Mouse (Mus musculus) midbrain, embryonic 11.5 days (tissue): ENCODE measurements around the gene Tcf7l1. TPM values are rescaled to one million over a fixed set of nuclear protein-coding genes. Genes with fewer than 3 reads are reported as not detected.

Source experiments
- ATAC-seq: fragments of 200-750 bp; cut with Nextera tagmentation; 2 replicates; pipeline ENCODE4 v1.8.0; 2017; ENCODE audit warnings: moderate TSS enrichment, moderate library complexity; ENCODE audit not compliant: low FRiP score
- DNase-seq: peaks from one replicate; pipeline ENCODE4 v3.0.0; 2015; ENCODE audit warnings: low spot score; ENCODE audit errors: missing footprints
- H3K27ac ChIP-seq: fragments of 300-500 bp; sonication (generic); 2 replicates; pipeline ENCODE4 v1.5.1; 2014; ENCODE audit warnings: low read depth, low read length
- H3K27me3 ChIP-seq: fragments of 300-500 bp; sonication (generic); 2 replicates; pipeline ENCODE4 v1.6.1; 2014; ENCODE audit warnings: mild to moderate bottlenecking, low read length, moderate library complexity, mixed read lengths; ENCODE audit not compliant: control insufficient read depth, insufficient read depth
- H3K36me3 ChIP-seq: fragments of 300-500 bp; sonication (generic); 2 replicates; pipeline ENCODE4 v1.6.1; 2014; ENCODE audit warnings: mild to moderate bottlenecking, low read length, moderate library complexity, mixed read lengths; ENCODE audit not compliant: control insufficient read depth, insufficient read depth
- H3K4me1 ChIP-seq: fragments of 300-500 bp; sonication (generic); 2 replicates; pipeline ENCODE4 v1.6.1; 2014; ENCODE audit warnings: low read length; ENCODE audit not compliant: control insufficient read depth, insufficient read depth
- H3K4me2 ChIP-seq: fragments of 300-500 bp; sonication (generic); 2 replicates; pipeline ENCODE4 v1.6.1; 2014; ENCODE audit warnings: mild to moderate bottlenecking, moderate library complexity
- H3K4me3 ChIP-seq: fragments of 300-500 bp; sonication (generic); 2 replicates; pipeline ENCODE4 v1.5.1; 2014; ENCODE audit warnings: low read depth, low read length
- H3K9ac ChIP-seq: fragments of 300-500 bp; sonication (generic); 2 replicates; pipeline ENCODE4 v1.6.1; 2014; ENCODE audit warnings: low read length
- H3K9me3 ChIP-seq: fragments of 300-500 bp; sonication (generic); 2 replicates; pipeline ENCODE4 v1.6.1; 2016; ENCODE audit warnings: low read length; ENCODE audit not compliant: control insufficient read depth
- WGBS: fragments of 180-500 bp; shearing (Covaris S2); extraction: QIAGEN DNeasy Blood & Tissue Kit; methylation state at CpG from one replicate; pipeline ENCODE4 v1.1.7; 2014; 5-methylcytosine and 5-hydroxymethylcytosine counted together
- polyA plus RNA-seq: library from polyadenylated mRNA; unstranded; fragments of >200 nt; fragmentation: Nextera tagmentation; extraction: Ambion mirVana; gene quantifications from 2 replicates; pipeline ENCODE4 v1.2.1, GENCODE M21; 2014

Tcf7l1 gene
- polyA plus RNA-seq, 1 experiment from 2014 or later: 19.8 TPM

DNA sequence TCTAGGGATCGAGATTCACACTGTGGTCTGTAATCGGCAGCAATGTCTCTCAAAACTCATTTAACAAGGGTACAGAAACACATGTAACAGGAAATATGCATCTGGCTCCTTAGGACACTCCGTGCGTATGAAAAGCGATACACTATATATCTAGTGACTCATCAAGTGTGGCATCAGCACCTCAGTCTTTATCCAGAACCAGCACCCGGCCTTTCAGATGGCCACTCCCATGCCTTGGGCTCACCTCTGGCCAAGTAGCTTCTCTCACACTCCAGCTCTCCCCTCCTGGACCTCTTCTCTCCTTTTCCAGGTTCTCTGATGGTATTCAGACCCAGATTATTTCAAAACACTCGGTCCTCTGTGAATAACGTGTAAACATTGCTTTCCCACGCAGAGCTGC lies 97.5 kb downstream of the Tcf7l1 start:
- WGBS: 85% methylated on average over 9 of the region's 9 CpGs
- Histone ChIP-seq H3K4me3 (no peak overlapping the region), H3K4me2 (no peak overlapping the region), H3K36me3 (no peaks in the 10 kb centered on the region), H3K27me3 (peaks cover 5% of the 10 kb centered on the region; the same call in 1 of the 2 replicates), H3K4me1 (peaks cover 7% of the 10 kb centered on the region), H3K9me3 (no peaks in the 10 kb centered on the region), H3K27ac (no peak overlapping the region), H3K9ac (no peak overlapping the region)
- ATAC-seq: no peak
- DNase-seq: no peak

DNA sequence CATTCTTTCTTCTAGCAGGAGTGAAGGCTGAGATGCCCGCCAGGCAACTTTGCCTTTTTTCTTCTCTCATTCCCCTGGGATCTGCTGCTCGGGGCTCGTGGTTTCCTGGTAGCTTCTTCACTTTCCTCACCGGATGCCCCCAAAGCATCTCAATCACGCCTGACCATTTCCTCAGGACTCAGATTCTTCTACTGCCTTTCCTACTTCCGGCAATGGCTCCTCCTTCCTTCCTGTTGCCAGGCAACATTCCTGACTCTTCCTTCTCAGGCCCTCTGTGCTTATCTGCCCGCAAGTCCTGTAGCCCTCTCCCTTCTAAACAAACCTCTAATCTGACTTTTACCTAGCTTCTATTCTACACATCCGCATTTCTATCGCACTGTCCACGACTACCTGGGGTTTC lies 98.5 kb downstream of the Tcf7l1 start:
- Histone ChIP-seq H3K36me3 (no peaks in the 10 kb centered on the region), H3K27ac (no peak overlapping the region), H3K4me1 (peaks cover 9% of the 10 kb centered on the region), H3K4me2 (no peak overlapping the region), H3K9ac (no peak overlapping the region), H3K27me3 (peaks cover 3% of the 10 kb centered on the region; the same call in 1 of the 2 replicates), H3K9me3 (no peaks in the 10 kb centered on the region), H3K4me3 (no peak overlapping the region)
- ATAC-seq (no peak), DNase-seq (no peak)
- WGBS: 71% methylated on average over 10 of the region's 10 CpGs

DNA sequence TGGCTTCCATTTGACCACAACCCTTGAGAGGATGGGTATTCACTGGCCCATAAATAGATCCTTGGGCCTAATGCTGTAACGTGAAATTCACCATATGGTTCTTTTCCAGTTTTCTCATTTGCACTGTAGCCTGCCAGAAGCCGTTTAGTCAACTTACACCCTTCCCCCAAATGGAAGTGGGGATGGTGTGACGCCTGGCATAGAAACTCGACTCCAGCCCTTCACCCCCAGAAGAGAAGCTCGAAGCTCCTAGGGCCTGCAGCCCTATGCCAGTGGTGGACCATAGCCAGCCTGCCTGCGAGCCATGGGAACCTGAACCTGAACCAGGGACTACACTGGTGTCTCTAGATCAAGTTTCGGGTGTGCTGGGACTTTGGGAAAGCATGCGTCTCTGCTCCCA lies 99.1 kb downstream of the Tcf7l1 start:
- 87% methylated on average over 8 of the region's 8 CpGs for WGBS
- no peak overlapping the region for H3K9ac ChIP-seq
- no peak overlapping the region for H3K27ac ChIP-seq
- ATAC-seq (no peak), DNase-seq (no peak)
- H3K27me3 ChIP-seq: peaks cover 3% of the 10 kb centered on the region; the same call in 1 of the 2 replicates
- no peak overlapping the region for H3K4me3 ChIP-seq
- peaks cover 9% of the 10 kb centered on the region for H3K4me1 ChIP-seq
- H3K9me3 ChIP-seq: no peaks in the 10 kb centered on the region
- H3K36me3 ChIP-seq: no peaks in the 10 kb centered on the region
- no peak overlapping the region for H3K4me2 ChIP-seq

DNA sequence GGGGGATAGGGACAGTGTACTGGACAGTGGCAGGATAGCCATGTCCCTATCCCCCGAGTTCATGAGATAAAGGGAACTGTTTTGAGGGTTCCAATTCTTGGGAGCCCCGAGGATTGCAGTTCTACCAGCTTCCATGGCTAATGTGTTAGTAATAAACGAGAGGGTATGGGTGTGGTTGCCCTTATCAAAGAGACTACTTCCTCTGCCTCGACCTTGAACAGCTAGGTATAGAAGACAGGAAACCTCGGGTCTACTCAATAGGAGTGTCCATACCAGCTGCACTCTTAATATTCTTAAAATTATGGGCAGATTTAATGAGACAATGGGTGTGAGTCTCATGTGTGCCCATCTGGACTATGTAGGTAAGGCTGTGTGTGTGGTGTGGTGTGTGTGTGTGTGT lies 100.0 kb downstream of the Tcf7l1 start:
- Histone ChIP-seq H3K4me1 (peaks cover 9% of the 10 kb centered on the region), H3K36me3 (no peaks in the 10 kb centered on the region)
- WGBS: 86% methylated on average over 5 of the region's 5 CpGs

DNA sequence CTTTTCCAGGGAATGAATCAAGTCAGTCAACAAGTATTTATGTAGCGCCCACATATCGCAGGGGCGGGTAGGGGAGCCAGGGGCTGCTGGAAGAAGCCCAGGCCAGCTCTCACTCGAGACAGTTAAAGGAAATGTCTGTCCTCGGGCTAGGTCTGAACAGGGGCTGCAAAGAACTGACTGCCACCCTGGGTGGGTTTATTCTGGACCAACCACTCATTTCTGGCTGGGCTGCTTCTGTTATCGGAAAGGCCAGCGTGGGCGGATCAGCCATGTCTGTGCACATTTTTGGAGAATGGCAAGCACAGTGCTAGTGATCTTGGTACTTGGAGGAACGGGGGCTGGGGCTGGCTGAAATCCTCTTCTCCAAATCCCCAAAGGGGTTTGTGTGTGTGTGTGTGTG lies 103.9 kb downstream of the Tcf7l1 start:
- Histone ChIP-seq H3K9ac (no peak overlapping the region), H3K9me3 (no peaks in the 10 kb centered on the region), H3K4me2 (no peak overlapping the region), H3K36me3 (no peaks in the 10 kb centered on the region), H3K27ac (no peak overlapping the region), H3K27me3 (no peaks in the 10 kb centered on the region; the same call in 1 of the 2 replicates), H3K4me1 (peaks cover 12% of the 10 kb centered on the region), H3K4me3 (no peak overlapping the region)
- ATAC-seq (no peak), DNase-seq (no peak)
- 79% methylated on average over 9 of the region's 9 CpGs for WGBS

More for the DNA sequence above, 100.0 kb downstream of the Tcf7l1 start:
- no peak for DNase-seq
- no peaks in the 10 kb centered on the region for H3K9me3 ChIP-seq
- H3K9ac ChIP-seq: no peak overlapping the region
- no peak overlapping the region for H3K4me3 ChIP-seq
- H3K4me2 ChIP-seq: no peak overlapping the region
- H3K27me3 ChIP-seq: no peaks in the 10 kb centered on the region; the same call in 1 of the 2 replicates
- no peak overlapping the region for H3K27ac ChIP-seq
- ATAC-seq: no peak

DNA sequence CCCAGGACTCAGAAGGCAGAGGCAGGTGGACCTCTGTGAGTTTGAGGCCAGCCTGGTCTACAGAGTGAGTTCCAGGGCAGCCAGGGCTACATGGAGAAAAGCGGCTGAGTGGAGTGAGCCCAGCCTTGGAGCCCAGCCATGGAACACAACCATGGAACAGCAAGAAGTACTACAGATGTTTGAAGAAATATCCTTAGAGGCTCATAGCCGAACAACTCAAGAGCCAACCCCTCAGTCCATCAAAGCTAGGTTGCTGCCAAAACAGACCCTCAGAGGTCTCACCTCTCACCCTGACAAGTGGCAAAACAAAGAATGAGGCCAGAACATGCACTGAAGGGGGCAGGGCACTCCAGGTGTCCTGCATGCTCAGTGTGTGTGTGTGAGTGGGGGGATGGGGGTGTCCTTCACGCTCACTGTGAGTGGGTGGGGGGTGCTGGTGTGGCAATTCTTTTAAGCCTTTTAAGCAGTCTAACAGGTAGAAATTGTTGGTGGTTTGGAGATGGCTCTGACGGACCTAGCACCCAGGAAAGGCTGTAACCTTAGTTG lies 104.7 kb downstream of the Tcf7l1 start:
- WGBS: 74% methylated on average over 4 of the region's 4 CpGs
- Histone ChIP-seq H3K36me3 (no peaks in the 10 kb centered on the region), H3K4me2 (no peak overlapping the region), H3K27me3 (peaks cover 3% of the 10 kb centered on the region; the same call in 1 of the 2 replicates), H3K27ac (no peak overlapping the region), H3K4me1 (peaks cover 12% of the 10 kb centered on the region), H3K9me3 (no peaks in the 10 kb centered on the region), H3K9ac (no peak overlapping the region), H3K4me3 (no peak overlapping the region)
- ATAC-seq (no peak), DNase-seq (no peak)

DNA sequence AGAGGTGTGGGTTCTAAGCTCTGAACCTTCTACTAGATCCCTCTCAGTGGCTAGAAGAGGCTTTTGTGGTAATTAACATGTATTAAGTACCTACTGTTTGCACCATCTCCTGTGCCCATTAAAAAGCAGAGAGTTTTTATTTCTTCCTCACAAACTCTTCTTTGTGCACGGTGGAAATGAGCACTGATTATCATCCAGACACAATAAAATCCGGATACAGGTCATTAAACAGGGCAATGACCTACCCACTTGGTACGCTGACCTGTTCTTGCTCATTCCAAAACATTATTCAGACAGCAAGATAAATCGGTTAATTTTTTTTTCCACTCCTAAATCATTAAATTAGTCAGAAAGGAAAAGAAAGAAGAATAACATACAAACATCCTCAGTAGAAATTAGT lies 106.8 kb downstream of the Tcf7l1 start:
- H3K9ac ChIP-seq: no peak overlapping the region
- no peak overlapping the region for H3K4me3 ChIP-seq
- ATAC-seq (no peak), DNase-seq (no peak)
- no peak overlapping the region for H3K4me2 ChIP-seq
- peaks cover 4% of the 10 kb centered on the region; the same call in 1 of the 2 replicates for H3K27me3 ChIP-seq
- no peak overlapping the region for H3K27ac ChIP-seq
- H3K9me3 ChIP-seq: no peaks in the 10 kb centered on the region
- H3K36me3 ChIP-seq: no peaks in the 10 kb centered on the region
- H3K4me1 ChIP-seq: peaks cover 27% of the 10 kb centered on the region
- 52% methylated on average over 4 of the region's 4 CpGs for WGBS

DNA sequence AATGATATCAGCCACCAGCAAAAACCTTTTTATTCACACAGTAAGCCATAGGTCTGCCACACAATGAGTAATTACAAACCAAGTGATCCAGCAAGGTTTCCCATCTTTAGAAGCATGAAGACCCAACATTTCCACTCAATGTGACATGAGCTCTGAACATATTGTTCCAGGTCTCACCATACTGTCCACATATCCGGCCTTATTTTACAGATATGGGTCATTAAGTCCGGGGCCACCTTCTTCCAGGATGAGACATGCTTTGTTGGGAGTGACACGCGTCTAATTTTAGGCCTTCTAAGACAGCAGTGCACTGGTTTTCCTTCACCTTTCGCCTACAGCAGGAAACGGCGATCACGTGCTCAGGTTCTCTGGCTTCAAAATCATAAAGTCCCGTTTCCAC lies 108.1 kb downstream of the Tcf7l1 start:
- H3K4me2 ChIP-seq: no peak overlapping the region
- 93% methylated on average over 9 of the region's 9 CpGs for WGBS

DNA sequence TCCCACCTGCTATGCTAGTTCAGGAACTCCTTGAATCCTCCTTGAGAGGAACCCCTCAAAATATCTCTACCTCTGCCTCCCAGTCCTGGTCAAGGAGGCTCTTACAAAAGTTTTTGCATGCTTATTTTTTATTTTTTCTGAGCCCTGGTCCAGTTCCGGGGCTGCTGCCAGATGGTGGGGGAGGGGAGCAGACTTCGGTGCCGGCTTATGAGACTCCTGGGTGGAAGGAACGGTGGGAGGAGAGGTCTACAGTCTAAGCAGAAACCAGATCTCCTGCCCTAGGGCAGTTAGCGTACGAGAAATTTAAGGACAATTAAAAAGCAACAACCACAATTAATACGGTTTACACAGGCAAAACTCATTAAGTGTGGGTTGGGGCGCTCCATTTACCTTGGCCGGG lies 110.4 kb downstream of the Tcf7l1 start:
- Histone ChIP-seq H3K4me2 (no peak overlapping the region), H3K4me3 (no peak overlapping the region), H3K27me3 (peaks cover 4% of the 10 kb centered on the region; the same call in 1 of the 2 replicates), H3K4me1 (peaks cover 31% of the 10 kb centered on the region), H3K9ac (no peak overlapping the region), H3K9me3 (no peaks in the 10 kb centered on the region), H3K27ac (no peak overlapping the region), H3K36me3 (no peaks in the 10 kb centered on the region)
- ATAC-seq: no peak
- DNase-seq: no peak
- WGBS: 30% methylated on average over 9 of the region's 9 CpGs

More for the DNA sequence above, 108.1 kb downstream of the Tcf7l1 start:
- Histone ChIP-seq H3K9ac (no peak overlapping the region), H3K4me1 (peaks cover 29% of the 10 kb centered on the region), H3K27ac (no peak overlapping the region), H3K9me3 (no peaks in the 10 kb centered on the region), H3K36me3 (no peaks in the 10 kb centered on the region), H3K27me3 (peaks cover 4% of the 10 kb centered on the region; the same call in 1 of the 2 replicates), H3K4me3 (no peak overlapping the region)
- DNase-seq (no peak), ATAC-seq (no peak)
